Mouse (Mus musculus) limb, embryonic 11.5 days (tissue): ENCODE measurements at regions not wholly inside any gene's neighbourhood (a gene's known extent, or its start where the extent isn't known, plus 50 kb on each side); places are given as distances from the start of the nearest gene placed in this dataset.

ENCODE experiments used
- ATAC-seq: fragments of 200-750 bp; cut with Nextera tagmentation; 2 replicates; pipeline ENCODE4 v1.8.0; 2017; ENCODE audit warnings: low read depth; ENCODE audit not compliant: insufficient number of reproducible peaks, low FRiP score, low TSS enrichment
- DNase-seq: peaks from one replicate; pipeline ENCODE4 v3.0.0-alpha.2; 2015; ENCODE audit warnings: low spot score
- H3K27ac ChIP-seq: fragments of 300-500 bp; sonication (generic); replicated peaks from 2 replicates; pipeline ENCODE4 v1.5.1; 2014; ENCODE audit warnings: low read depth, mild to moderate bottlenecking, low read length
- H3K27me3 ChIP-seq: fragments of 300-500 bp; sonication (generic); 2 replicates; pipeline ENCODE4 v1.6.1; 2014; ENCODE audit warnings: mild to moderate bottlenecking, low read length, mixed read lengths; ENCODE audit not compliant: control insufficient read depth, insufficient read depth
- H3K36me3 ChIP-seq: fragments of 300-500 bp; sonication (generic); 2 replicates; pipeline ENCODE4 v1.6.1; 2014; ENCODE audit warnings: mild to moderate bottlenecking, low read length, moderate library complexity, mixed read lengths; ENCODE audit not compliant: control insufficient read depth, insufficient read depth
- H3K4me1 ChIP-seq: fragments of 300-500 bp; sonication (generic); 2 replicates; pipeline ENCODE4 v1.6.1; 2014; ENCODE audit warnings: low read length, mixed read lengths; ENCODE audit not compliant: control insufficient read depth, insufficient read depth
- H3K4me2 ChIP-seq: fragments of 300-500 bp; sonication (generic); 2 replicates; pipeline ENCODE4 v1.6.1; 2014; ENCODE audit warnings: low read depth, mild to moderate bottlenecking, moderate library complexity; ENCODE audit not compliant: severe bottlenecking
- H3K4me3 ChIP-seq: fragments of 300-500 bp; sonication (generic); 2 replicates; pipeline ENCODE4 v1.5.1; 2014; ENCODE audit warnings: low read depth, low read length
- H3K9ac ChIP-seq: fragments of 300-500 bp; sonication (generic); 2 replicates; pipeline ENCODE4 v1.6.1; 2014; ENCODE audit warnings: mild to moderate bottlenecking, low read length
- H3K9me3 ChIP-seq: fragments of 300-500 bp; sonication (generic); 2 replicates; pipeline ENCODE4 v1.6.1; 2016; ENCODE audit warnings: low read length; ENCODE audit not compliant: control insufficient read depth
- WGBS: fragments of 180-500 bp; shearing (Covaris S2); extraction: QIAGEN DNeasy Blood & Tissue Kit; methylation state at CpG from one replicate; pipeline ENCODE4 v1.1.7; 2014; 5-methylcytosine and 5-hydroxymethylcytosine counted together

DNA sequence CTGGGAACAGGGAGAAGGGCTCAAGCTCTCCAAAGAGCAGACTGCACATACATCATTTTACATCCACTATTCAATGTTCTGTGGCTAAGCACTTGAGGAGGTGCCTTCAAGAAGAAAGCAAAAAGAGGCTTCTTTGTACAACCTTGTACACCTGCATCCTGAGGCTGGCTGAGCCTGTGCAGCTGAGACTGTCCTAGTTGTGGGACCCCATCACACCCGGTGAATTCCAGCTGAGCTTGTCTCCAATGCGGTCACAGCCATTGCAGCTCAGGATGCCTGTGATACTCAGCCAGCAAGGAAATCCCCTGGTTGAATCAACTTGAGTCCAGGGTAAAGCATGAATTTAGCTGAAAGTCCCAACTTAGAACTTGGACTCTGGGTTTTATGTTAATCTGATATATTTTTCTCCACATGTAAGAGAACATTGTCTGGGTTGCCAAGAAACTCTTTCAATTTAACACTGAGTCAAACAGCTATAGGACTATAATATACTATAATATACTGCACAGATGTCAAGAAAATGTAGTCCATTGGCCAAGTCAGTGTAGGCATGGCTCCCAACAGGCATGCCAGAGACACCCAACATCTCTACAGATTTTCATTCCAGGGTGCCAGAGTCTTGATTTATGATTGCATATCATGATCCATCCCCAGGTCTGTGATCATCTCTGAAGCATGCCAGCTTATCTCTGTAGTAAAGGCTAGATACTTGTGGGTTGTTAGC is 599.2 kb downstream of the Pard3 start:
- H3K4me2 ChIP-seq: no peak overlapping the region
- DNase-seq: no peak
- no peak overlapping the region for H3K9ac ChIP-seq
- 97% methylated on average over 2 of the region's 2 CpGs for WGBS
- no peak for ATAC-seq
- H3K9me3 ChIP-seq: no peaks in the 10 kb centered on the region
- H3K27ac ChIP-seq: no peak overlapping the region
- H3K4me3 ChIP-seq: no peak overlapping the region
- no peaks in the 10 kb centered on the region for H3K27me3 ChIP-seq
- H3K36me3 ChIP-seq: no peaks in the 10 kb centered on the region
- 0 out of 2 replicates have a peak, but pooled peaks cover 4% of the 10 kb centered on the region for H3K4me1 ChIP-seq

DNA sequence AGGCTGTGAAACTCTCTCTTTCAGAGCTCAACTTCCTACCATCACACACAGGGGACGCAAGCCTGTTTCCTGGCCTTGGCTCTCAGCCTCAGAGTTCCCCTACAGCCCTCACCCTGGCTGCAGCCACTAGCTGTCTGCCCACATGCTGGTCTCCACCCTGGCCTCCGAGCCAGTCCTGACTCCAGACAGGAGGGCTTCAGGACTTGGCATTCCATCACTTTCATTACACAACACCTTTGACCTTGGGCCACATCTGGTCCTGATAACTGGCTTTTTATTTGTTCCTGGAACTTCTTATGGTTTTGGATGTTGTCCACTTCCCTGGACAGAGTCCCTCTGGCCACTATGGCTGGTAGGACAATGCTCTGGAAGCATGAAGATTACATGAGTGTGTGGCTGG is 602.9 kb downstream of the Pard3 start:
- Histone ChIP-seq H3K9ac (no peak overlapping the region), H3K4me2 (no peak overlapping the region), H3K9me3 (no peaks in the 10 kb centered on the region), H3K36me3 (no peaks in the 10 kb centered on the region), H3K4me1 (0 out of 2 replicates have a peak, but pooled peaks cover 4% of the 10 kb centered on the region), H3K27me3 (no peaks in the 10 kb centered on the region), H3K4me3 (no peak overlapping the region), H3K27ac (no peak overlapping the region)
- DNase-seq: peak; percentile 50
- WGBS: 16% methylated on average over 2 of the region's 2 CpGs
- no peak for ATAC-seq

DNA sequence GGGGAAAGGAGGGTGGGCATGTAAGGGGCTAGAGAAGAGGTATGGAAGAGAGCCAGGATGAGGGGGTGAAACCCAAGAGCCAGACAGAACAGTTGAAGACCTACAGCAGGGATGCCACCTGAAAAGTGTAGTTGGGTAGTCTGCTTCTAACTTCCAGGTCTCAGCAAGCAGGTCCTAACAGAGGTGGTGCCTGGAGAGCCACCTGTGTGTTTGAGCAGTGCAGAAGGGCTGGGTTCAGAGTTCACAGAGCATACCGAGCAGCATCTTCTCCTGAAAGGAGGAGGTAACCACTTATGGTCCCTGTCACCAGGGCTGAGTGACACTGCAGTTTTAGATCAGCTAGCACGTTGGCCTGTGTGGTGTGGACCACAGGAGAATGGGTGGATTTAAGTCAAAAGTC is 605.3 kb downstream of the Pard3 start:
- Histone ChIP-seq H3K9me3 (no peaks in the 10 kb centered on the region), H3K4me1 (0 out of 2 replicates have a peak, but pooled peaks cover 4% of the 10 kb centered on the region), H3K36me3 (no peaks in the 10 kb centered on the region), H3K27me3 (no peaks in the 10 kb centered on the region), H3K4me3 (no peak overlapping the region), H3K27ac (no peak overlapping the region), H3K9ac (no peak overlapping the region), H3K4me2 (no peak overlapping the region)
- DNase-seq: no peak
- no peak for ATAC-seq
- WGBS: 39% methylated on average over 2 of the region's 2 CpGs

- Histone ChIP-seq H3K4me1 (peaks cover 4% of the 10 kb centered on the region; the same call in 1 of the 2 replicates), H3K27ac (no peak overlapping the region), H3K36me3 (no peaks in the 10 kb centered on the region), H3K4me2 (no peak overlapping the region), H3K4me3 (no peak overlapping the region), H3K9ac (no peak overlapping the region), H3K9me3 (no peaks in the 10 kb centered on the region), H3K27me3 (no peaks in the 10 kb centered on the region)
- WGBS: 95% methylated on average over 1 of the region's 1 CpGs
- DNase-seq: no peak
- ATAC-seq: no peak
Measured at GRCm38 (mm10) chr8:127674063-127674462, 610.4 kb downstream of the Pard3 start.

GRCm38 (mm10) chr8:127675377-127675776 is 611.7 kb downstream of the Pard3 start:
- Histone ChIP-seq H3K9ac (no peak overlapping the region), H3K27ac (no peak overlapping the region), H3K4me3 (no peak overlapping the region), H3K27me3 (no peaks in the 10 kb centered on the region), H3K4me2 (no peak overlapping the region), H3K9me3 (no peaks in the 10 kb centered on the region), H3K36me3 (no peaks in the 10 kb centered on the region), H3K4me1 (peaks cover 4% of the 10 kb centered on the region; the same call in 1 of the 2 replicates)
- WGBS: 84% methylated on average over 4 of the region's 4 CpGs
- DNase-seq (no peak), ATAC-seq (no peak)

- H3K9me3 ChIP-seq: no peaks in the 10 kb centered on the region
- DNase-seq: no peak
- H3K4me3 ChIP-seq: no peak overlapping the region
- H3K27me3 ChIP-seq: no peaks in the 10 kb centered on the region
- H3K9ac ChIP-seq: no peak overlapping the region
- H3K4me2 ChIP-seq: no peak overlapping the region
- no peaks in the 10 kb centered on the region for H3K36me3 ChIP-seq
- peaks cover 4% of the 10 kb centered on the region; the same call in 1 of the 2 replicates for H3K4me1 ChIP-seq
- no peak overlapping the region for H3K27ac ChIP-seq
- WGBS: 77% methylated on average over 3 of the region's 3 CpGs
- ATAC-seq: no peak
Measured at GRCm38 (mm10) chr8:127680205-127680604, 616.5 kb downstream of the Pard3 start.

DNA sequence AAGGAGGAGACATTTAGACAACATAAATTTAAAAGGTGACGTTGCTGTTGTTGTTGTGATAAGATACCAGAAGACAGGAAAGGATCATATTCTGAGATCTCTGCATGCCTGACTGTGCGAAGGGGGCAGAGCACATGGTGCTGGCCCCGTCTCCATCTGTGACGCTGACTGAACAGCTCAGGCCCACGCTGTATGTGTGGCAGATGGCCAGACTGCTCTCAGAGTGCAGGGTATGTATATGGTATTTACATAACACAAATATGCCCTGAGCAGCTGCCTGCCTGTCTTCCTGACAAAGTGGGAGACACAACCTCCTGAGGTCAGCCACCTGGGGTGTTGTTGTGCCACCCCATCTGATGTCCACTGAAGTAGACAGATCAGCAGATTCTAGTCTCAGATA is 620.5 kb downstream of the Pard3 start:
- Histone ChIP-seq H3K36me3 (no peaks in the 10 kb centered on the region), H3K9ac (no peak overlapping the region), H3K4me1 (no peaks in the 10 kb centered on the region), H3K27ac (no peak overlapping the region), H3K9me3 (no peaks in the 10 kb centered on the region), H3K4me2 (no peak overlapping the region), H3K27me3 (no peaks in the 10 kb centered on the region), H3K4me3 (no peak overlapping the region)
- 84% methylated on average over 5 of the region's 5 CpGs for WGBS
- DNase-seq: no peak
- no peak for ATAC-seq

- 84% methylated on average over 4 of the region's 4 CpGs for WGBS
- Histone ChIP-seq H3K36me3 (no peaks in the 10 kb centered on the region), H3K9ac (no peak overlapping the region), H3K4me2 (no peak overlapping the region), H3K4me1 (no peaks in the 10 kb centered on the region), H3K9me3 (no peaks in the 10 kb centered on the region), H3K27ac (no peak overlapping the region), H3K4me3 (no peak overlapping the region), H3K27me3 (no peaks in the 10 kb centered on the region)
- DNase-seq (no peak), ATAC-seq (no peak)
Measured at GRCm38 (mm10) chr8:127690792-127691191, 627.1 kb downstream of the Pard3 start.

DNA sequence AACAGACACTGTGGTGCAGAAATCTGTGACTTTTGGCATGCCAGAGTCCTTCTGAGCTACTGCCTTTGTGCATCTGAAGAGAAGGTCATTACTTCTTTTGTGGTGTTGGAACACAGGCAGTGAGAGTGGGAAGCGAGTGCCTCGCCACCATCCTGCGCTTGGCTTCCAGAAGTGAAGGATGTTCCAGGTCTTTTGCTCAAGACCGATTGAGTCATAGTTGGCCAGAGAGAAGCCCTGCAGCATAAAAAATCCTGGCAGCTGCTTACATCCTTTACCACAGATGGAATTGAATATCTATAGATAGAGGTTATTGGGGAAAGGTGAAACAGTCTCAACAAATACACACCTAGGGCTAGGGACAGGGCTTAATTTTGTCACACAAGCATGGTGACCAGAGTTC is 634.7 kb downstream of the Pard3 start:
- Histone ChIP-seq H3K4me1 (no peaks in the 10 kb centered on the region), H3K36me3 (no peaks in the 10 kb centered on the region), H3K27ac (no peak overlapping the region), H3K4me3 (no peak overlapping the region), H3K4me2 (no peak overlapping the region), H3K9ac (no peak overlapping the region), H3K27me3 (no peaks in the 10 kb centered on the region), H3K9me3 (no peaks in the 10 kb centered on the region)
- DNase-seq (no peak), ATAC-seq (no peak)
- WGBS: 94% methylated on average over 4 of the region's 4 CpGs
